Mouse (Mus musculus) heart, adult 9 months (tissue): Measurements from ENCODE around the gene Rps6ka5.

Source experiments
- DNase-seq, 2 experiments: peaks; one replicate each; pipeline ENCODE4 v3.0.0; 2022; ENCODE audit warnings: low spot score in 2 of 2

The Rps6ka5 gene

GRCm38 (mm10) chr12:100594700-100595099 lies 132.1 kb downstream of the Rps6ka5 start:
- DNase-seq, result no peak

- DNase-seq, result no peak
Observed at GRCm38 (mm10) chr12:100586601-100587000, 140.2 kb downstream of the Rps6ka5 start.

- no peak for DNase-seq
Observed at GRCm38 (mm10) chr12:100579221-100579620, 147.6 kb downstream of the Rps6ka5 start.

- peak in 1 of 2 experiments; percentile 49 for DNase-seq
Observed at GRCm38 (mm10) chr12:100578291-100578690, 148.5 kb downstream of the Rps6ka5 start.

- DNase-seq, result no peak
Observed at GRCm38 (mm10) chr12:100575739-100576138, 151.0 kb downstream of the Rps6ka5 start.

GRCm38 (mm10) chr12:100570522-100571072 lies 156.2 kb downstream of the Rps6ka5 start:
- DNase-seq, result no peak

GRCm38 (mm10) chr12:100568831-100569230 lies 158.0 kb downstream of the Rps6ka5 start:
- DNase-seq, result no peak

- no peak for DNase-seq
Observed at GRCm38 (mm10) chr12:100568105-100568504, 158.7 kb downstream of the Rps6ka5 start.

- no peak for DNase-seq
Observed at GRCm38 (mm10) chr12:100567627-100568026, 159.2 kb downstream of the Rps6ka5 start.

- DNase-seq, result no peak
Observed at GRCm38 (mm10) chr12:100553675-100554074, 173.1 kb downstream of the Rps6ka5 start.

- no peak for DNase-seq
Observed at GRCm38 (mm10) chr12:100551972-100552371, 174.8 kb downstream of the Rps6ka5 start.

- no peak for DNase-seq
Observed at GRCm38 (mm10) chr12:100544194-100544567, 182.6 kb downstream of the Rps6ka5 start.

GRCm38 (mm10) chr12:100543437-100544193 lies 183.2 kb downstream of the Rps6ka5 start:
- DNase-seq, result no peak

GRCm38 (mm10) chr12:100542494-100542893 lies 184.3 kb downstream of the Rps6ka5 start:
- DNase-seq, result no peak

GRCm38 (mm10) chr12:100542076-100542475 lies 184.7 kb downstream of the Rps6ka5 start:
- DNase-seq, result no peak

GRCm38 (mm10) chr12:100539158-100539714 lies 187.5 kb downstream of the Rps6ka5 start:
- peak in 1 of 2 experiments; percentile 35 for DNase-seq

- peak; percentile 59 to 70 for DNase-seq
Observed at GRCm38 (mm10) chr12:100538445-100539157, 188.2 kb downstream of the Rps6ka5 start.

GRCm38 (mm10) chr12:100537091-100537490 lies 189.7 kb downstream of the Rps6ka5 start:
- no peak for DNase-seq

GRCm38 (mm10) chr12:100535028-100535427 lies 191.8 kb downstream of the Rps6ka5 start:
- no peak for DNase-seq

GRCm38 (mm10) chr12:100534028-100534427 lies 192.8 kb downstream of the Rps6ka5 start:
- DNase-seq, result peak; percentile 48 to 79

GRCm38 (mm10) chr12:100533209-100533608 lies 193.6 kb downstream of the Rps6ka5 start:
- no peak for DNase-seq

GRCm38 (mm10) chr12:100531740-100532139 lies 195.0 kb downstream of the Rps6ka5 start:
- DNase-seq, result no peak
